Mouse (Mus musculus) lung, adult 2 months (tissue): ENCODE measurements at regions not wholly inside any gene's neighbourhood (a gene's known extent, or its start where the extent isn't known, plus 50 kb on each side); places are given as distances from the start of the nearest gene placed in this dataset.

Experiments
- CTCF ChIP-seq: fragments of 200-500 bp; IDR thresholded peaks from 2 replicates; pipeline ENCODE4 v1.5.1; 2011; ENCODE audit warnings: mild to moderate bottlenecking, low read length, control low read depth; ENCODE audit not compliant: insufficient read depth
- POLR2A ChIP-seq: fragments of 200-500 bp; IDR thresholded peaks from 2 replicates; pipeline ENCODE4 v1.6.1; 2011; ENCODE audit warnings: low read depth, mild to moderate bottlenecking, control low read depth, low read length, borderline replicate concordance; ENCODE audit errors: extremely low read depth

GRCm38 (mm10) chr10:87686785-87687184, 165.2 kb downstream of the Pah start:
- TF ChIP-seq CTCF (no peak), POLR2A (no peak)
